Mouse (Mus musculus): Measurements from ENCODE around the gene Lclat1.

The Lclat1 gene

DNA sequence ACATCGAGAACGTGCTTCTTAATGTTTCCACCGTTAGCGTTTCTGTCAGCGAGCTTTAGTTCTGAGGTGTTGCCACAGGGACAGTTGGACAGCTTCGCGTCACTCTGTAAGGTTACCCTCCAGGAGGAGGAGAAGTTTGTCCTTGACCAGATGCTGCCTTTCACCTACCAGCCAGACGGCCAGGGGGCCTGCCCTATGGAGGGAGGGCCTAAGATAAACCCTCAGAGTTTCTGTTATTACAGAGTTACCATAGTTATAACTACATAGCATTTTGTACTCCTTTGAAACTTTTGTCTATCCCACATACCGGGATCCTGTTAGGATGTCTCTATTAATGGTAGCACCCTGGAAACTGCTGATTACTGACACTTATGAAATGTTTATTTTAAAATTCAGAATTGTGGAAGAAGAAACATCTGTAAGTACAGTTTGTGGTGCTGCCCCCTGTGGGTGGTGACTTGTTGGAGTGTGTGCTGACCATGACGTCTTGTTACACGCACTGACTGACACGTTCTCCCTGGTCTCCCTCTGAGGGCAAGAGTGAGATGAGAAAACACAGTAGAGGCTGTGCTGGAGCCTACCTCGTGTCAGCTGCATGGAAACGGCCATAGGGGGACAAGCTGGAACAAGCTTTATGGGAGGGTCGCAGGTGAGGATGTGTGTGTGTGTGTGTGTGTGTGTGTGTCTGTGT, 96.0 kb downstream of the Lclat1 start:
- DNase-seq, result peak; percentile 14 to 36

DNA sequence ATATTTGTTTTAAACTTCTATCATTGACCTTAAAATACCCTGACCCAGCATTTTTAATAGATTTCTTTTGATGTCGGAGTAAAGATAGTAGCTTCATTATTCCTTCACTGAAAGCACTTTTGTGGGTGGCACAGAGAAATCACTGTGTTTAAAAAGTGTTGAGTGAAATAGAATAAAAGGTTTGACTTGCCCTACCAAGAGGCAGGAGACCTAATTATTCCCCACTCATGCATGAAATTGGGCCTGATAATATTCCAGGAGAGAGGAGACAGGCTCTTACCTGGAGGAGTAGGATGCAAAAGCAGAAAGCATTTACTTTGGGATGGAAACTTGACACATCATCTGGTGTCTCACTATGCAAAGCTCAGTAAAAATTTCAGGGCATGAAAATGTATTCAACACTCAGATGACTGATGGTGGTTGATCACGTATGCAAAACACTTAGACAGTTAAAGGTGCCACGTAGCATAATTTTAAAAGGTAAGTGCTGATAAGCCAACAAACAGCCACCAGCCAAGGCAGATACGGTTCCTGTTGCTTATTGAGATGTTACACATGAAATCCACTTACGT, 103.3 kb downstream of the Lclat1 start:
- no peak for DNase-seq

DNA sequence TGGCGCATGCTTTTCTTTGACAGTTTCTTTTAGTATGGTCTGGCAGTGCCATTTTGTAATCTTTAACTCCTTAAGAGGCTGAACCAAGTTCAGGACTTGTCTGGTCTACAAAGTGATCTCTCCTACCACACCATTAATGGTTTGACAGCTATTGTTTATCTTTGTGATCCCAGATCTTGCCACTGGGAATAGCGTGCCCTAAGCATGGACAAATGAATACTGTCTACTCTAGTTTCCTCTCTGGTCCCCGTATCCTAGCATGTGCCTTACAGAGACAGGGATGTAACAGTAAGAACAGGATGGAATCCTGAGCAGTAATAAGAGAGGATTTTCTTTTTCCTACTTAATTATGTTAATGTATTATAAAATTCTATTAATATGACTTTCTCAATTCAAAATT, 105.0 kb downstream of the Lclat1 start:
- DNase-seq, result no peak

DNA sequence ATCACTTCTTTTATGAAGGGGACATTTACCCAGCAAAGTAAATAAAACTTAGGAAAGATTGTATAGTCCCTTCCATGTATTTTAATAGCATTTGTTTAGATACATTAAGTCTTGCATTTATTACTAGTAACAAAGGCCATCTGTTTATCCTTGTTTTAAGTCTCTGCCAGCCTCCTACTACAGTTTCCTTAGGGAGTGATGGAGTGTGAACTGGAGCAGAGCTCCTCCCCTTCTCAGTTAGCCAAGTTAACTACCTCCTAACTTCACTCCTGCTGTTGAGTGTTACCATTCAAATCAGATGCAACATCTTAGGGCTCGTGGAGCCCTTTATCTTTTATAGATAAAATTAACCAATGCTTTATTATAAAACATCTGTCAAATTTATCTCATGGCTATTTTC, 105.4 kb downstream of the Lclat1 start:
- no peak for DNase-seq

DNA sequence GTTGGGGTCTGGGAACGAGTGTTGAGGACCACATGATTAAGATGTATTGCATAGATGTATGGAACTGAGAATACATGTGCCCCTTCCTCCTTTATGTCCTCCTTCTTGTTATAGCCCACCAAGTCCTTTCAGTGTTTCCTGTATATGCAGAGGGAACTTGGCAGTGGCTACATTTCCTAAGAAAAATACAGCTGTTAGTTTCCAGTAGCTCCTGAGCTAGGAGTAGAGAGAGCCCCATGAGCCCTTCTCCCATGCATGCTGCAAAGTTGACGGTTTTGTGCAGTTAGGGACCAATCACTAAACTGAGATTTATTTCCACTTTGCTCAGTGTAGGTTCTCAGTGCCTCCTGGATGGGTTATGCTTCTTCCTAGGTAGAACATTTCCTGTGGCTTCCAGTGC, 105.9 kb downstream of the Lclat1 start:
- no peak for DNase-seq

DNA sequence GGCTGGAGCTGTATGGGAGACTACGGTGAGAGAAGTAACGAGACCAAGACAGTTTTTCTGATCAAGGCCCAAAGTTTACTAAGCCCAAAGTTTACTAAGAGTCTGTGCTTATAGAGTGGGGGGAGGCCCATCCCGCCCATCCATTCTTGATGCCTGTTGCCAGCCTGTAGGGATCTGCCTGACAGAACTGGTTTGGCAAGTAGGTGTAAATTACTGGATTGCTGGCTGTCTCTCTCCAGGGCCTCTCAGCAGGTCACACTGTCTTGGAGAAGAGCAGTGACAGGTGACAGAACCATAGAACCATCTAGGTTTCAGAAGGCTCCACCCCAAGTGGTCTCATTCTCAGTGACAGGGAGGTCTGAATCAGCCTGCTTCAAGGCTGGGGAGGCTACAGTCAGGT, 109.5 kb downstream of the Lclat1 start:
- no peak for DNase-seq

DNA sequence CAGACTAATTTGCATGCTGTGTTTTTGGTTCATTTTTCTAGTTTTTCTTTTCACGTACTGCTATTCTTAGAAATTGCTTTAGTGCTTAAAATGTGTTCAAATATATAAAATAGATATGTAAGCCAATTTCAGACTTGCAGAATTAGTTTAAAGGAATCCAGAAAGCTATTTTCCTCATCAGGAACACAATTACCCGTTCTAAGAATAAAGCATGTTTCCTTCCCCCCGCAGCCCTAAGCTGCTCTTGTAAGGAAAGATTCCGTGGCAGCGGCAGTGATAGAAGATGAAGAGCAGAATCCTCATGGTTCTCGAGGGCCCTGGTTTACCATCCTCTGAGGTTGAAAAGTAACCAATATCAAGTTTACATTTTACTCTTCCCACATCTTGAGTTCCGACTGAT, 113.0 kb downstream of the Lclat1 start:
- DNase-seq, result no peak

DNA sequence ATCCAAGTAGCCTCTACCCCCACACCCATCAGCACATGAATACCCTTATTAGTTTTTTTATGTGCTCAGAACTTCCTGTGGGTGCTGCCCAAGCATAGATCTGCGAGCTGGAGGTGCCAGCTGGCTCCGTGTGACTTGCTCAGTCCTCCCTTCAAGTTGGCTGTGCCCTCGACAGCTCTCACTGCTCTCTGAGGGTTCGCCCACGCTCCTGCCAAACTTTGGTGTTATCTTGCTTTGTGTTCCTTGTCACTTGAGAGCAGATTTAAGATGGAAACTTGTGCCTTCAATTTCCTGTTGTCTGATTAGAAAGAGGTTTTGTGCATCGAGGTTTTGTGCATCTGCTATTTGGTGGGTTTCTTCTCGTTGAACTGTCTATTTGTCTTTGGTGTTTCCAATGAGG, 114.3 kb downstream of the Lclat1 start:
- DNase-seq, result no peak

DNA sequence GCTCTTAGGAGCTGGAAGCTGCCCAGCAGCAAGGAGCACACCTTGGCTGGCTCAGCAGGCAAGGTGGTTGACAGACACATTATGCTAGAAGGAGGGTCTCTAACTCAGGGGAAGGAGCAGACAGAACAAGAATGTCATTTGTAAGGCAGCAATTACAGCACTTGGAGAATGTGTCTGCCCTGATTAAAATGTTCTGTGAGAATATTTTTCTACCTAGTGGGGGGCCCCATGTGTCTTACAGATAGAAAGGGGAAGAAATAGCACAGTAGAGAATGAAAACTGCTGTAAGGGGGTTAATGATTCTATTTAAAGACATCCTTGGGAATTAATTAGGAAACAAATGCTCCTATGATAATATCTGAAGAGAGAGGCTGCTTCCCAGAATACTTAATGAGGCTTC, 117.7 kb downstream of the Lclat1 start:
- DNase-seq, result no peak

DNA sequence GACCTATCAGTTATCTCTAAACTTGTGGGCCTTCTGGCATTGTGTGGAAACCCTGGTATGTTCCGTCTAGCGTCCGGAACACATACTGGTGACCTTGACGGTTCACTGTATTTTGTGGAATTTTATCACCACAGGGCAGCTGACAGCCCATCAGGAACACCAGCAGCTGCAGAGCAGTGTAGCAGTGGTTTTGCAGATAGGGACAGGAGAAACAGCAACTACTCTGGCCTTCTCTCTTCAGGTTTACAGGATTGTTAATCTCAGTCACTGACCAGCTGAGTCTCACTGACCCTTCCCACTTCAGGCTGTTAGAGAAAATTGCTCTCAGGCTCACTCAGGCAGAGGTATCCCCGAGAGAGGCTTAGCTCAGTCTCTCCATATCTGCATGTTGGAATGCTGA, 118.2 kb downstream of the Lclat1 start:
- DNase-seq, result peak in 1 of 2 experiments; percentile 46

DNA sequence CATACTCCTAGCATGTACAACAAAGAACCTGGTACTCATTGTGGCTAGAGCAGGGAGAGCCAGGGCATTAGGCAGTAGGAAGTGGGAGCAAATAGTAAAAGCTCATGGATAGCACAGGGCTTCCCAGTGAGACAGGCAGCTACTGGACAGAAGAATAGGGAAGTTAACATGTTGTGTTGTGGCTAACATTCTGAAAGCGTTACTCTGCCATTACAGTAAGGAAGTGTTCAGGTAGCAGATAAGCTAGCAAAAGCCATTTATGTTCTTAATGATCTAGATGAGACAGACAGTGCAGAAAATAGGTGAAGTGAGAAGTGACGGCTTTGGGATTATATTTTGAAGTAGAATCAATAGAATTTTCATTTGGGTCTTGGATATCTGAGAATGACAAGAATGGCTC, 118.8 kb downstream of the Lclat1 start:
- no peak for DNase-seq

DNA sequence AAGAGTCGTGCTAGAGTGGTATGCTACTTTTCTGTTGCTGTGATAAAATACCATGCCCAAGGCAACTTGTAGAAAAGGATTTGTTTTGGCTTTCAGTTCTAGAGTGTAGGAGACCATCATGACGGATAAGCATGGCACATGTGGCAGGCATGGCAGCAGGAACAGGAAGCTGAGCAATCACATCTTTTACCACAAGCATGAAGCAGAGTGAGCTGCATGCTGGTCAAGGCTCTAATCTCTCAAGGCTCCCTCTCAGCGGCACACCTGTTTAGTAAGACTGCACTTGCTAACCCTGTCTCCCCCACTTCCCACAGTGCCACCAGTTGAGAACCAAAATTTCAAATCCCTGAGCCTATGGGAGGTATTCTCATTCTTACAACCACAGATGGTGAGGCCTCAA, 119.6 kb downstream of the Lclat1 start:
- no peak for DNase-seq

DNA sequence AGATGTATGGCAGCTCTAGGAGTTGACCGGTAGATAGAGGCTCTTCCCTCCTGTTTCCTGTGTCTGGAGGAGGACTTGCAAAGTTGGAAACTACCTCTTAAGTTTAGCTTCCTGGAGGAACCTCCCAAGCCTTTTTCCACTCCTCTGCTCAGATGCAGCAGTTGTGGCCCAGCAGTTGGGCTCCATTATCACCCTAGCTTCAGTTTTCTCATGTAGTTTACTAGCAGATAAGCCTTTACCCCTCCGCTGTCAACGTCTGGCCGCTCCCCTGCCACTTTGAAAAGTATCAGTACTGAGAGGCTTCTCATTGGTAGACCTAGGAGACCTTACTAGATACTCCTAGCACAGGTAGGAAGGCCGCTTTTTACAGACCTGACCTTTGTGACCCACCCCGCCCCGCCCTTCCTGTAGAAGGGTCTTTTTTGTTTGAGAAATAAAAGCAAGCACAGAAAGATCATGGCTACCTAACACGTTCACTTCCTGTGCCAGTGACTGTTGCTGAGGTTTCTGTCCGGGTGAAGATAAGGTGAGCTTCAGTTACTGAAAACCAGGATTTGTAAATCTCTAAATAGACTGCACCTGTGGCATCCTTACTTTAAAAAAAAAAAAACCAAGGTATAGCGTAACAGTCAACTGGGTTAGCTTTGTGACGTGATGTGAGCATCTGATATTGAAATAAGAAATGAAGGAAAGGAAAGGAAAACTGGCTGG, 121.8 kb downstream of the Lclat1 start:
- no peak for DNase-seq

DNA sequence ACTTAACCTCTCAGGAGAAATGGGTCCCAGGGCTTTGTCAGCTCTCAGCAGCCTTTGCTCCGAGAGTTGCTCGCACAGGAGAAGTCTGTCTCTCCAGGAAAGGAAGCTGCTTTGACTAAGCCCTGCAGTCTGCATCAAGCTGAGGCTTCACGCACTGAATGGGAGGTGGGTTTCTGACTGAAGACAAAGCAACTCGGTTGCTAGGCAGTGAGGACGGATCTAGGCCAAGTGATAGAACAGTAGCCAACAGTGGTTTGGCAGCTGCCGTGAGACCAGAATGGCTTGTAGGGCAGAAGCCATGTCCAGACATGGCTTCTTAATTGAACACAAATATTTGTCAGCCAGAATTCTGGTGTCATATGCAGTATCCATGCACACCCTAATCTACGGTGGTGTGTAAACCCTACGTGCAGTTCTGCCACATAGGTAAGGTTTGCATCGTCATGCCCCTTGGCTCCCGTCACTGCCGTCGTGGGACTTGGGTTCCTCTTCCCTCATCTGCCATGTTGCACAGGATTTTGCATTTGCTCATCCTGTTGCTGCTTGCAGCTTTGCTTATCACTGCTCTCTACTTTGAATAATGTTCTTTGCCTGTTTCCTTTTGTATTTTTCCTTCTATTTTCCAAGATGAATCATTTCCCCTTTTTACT, 122.7 kb downstream of the Lclat1 start:
- DNase-seq, result no peak

DNA sequence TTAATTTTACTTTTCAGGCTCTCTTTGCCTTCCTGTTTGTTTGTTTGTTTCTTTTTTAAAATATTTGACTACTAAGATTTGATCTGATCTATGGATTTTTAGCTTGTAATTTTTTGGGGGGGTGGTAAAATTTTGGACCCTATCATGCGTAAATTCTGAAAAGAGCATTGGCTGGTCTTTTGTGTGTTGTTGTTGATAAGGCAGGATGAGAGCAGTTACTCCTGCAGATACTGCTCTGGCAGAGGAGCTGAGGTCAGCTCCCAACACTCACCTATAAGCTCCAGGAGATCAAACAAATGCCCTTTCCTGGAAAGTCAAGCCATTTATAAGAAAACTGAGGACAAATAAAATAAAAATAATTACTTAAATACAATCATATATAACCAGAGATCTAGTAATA, 123.6 kb downstream of the Lclat1 start:
- DNase-seq, result no peak

DNA sequence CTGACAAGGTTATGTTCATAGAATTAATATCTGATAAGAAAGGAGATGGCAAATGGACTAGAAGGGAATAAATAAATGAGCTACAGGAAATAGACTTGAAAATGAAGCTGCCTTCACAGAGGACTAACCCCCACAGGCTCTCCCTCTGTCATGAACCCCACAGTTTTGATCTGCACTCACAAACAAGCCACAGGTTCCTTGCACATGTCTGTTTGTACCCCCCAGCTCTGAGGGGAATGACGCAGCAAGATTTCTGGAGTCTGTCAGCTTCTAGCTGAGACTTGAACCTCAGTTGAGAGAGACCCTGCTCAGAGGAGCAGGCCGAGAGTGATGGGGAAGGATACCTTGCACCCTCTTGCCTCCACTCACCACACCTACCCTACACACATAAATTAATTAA, 124.8 kb downstream of the Lclat1 start:
- no peak for DNase-seq

DNA sequence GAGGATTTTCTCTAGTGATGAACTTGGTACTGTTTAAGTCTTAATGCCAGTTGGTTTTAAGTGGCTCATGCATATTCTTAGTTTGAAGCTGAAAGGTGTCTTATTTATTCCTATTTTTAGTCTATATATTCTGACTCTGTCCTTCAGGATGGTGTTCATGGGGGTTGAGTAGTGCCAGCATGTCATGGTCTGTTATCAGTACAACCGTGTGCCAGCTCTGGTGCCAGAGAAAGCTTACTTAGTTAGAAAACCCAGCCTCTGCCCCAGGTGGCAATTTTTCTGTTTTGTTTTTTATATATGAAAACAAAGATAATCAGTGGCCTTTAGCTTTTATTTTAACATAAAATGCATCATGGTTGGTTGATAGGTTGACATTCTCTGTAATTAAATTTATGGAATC, 126.2 kb downstream of the Lclat1 start:
- DNase-seq, result no peak

DNA sequence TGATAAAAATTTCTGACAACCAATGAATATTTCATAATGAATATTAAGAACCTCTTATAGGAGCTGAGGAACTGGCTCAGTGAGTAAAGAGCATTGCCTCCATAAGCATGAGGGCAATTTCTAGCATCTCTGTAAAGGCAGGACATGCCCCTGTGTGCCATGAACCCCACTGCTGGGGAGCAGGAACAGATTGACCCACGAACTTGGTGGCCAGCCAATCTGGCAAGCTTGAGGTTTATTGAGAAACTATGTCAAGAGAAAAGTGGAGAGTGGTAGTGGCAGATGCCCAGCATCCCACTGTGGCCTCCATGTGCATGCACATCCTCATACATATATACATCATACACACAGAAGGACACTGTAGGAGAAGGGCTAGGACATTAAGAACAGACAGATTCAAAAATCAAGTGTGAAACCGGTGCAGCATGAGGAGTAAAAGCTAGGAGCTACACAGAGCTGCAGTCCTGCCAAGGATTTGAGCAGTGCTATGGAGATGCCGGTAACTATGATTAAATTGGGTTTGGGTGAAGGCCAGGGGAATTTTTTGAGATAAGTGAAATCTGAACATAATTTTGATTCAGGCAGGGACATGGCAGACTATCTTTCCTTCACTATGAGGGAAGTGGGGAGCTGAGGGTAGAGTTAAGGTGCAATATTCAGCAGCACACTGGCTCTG, 129.5 kb downstream of the Lclat1 start:
- no peak for DNase-seq

DNA sequence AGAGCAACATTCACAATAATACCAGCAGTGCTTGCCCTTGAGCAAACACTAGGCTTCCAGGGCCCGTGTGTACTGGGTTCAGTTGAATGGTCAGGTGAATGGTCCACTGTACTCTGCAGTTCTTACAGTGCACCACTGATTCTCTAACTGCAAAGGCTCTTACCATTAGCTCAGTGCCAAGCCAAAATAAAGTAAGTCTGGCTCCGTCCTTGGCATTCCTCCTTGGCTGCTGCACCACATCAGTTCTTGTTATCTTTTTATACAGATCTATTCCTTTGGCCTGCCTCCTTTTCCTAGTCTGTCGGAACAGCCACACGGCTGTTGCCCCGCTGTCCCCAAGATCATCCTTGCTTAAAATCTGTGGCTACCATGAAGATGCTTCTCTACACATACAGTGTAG, 130.7 kb downstream of the Lclat1 start:
- DNase-seq, result no peak

DNA sequence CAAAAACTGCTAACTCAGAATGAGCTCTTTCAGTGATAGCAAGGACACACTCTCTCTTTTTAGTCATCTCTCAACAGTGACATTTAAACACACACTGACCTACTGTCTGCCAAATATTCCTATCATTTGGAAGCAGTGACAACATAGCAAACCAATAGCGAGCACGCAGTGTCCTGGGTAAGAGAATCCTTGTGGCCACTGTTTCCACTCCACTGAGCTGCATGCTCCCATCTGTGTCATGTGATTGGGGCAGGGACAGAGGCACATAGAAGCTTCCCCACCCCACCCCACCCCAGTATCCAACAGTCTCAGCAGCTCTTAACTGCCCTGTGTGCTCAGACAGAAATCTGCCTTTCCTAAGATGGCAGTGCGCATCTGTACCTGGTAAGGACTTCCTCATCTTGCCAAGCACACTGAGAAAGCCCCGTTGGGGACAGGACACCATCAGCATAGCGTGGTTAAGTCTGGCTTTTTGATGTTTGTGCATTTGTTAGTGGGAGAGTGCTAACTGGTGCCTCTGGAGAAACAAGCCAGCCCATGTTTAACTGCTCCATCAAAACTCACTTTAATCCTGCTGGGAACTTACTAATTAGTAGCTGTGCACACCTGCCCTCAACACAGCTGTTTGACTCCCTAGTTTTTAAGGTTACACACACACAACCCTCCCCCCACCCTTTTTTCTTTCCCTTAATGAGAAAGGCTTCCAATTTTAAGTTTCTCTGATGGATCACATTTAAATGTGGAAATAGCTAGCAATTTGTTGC, 133.5 kb downstream of the Lclat1 start:
- DNase-seq, result no peak

DNA sequence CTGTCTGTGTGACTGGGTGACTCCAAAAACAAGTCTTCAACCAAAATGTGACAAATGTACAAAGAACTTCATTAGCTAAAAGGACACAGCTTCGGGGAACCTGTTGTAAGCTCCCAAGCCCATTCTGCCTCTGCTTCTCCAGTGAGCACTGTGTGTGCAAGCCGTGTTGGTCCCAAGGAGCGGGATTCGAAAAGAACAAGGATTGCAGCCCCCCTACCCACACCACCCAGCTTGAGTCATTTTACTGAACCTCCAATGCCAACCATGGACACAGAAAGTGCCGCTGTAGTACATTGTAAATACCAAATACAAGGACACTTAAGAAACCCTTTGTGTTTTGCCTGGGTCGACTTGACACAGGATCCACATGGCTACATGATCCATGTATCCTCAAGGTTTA, 135.9 kb downstream of the Lclat1 start:
- no peak for DNase-seq

DNA sequence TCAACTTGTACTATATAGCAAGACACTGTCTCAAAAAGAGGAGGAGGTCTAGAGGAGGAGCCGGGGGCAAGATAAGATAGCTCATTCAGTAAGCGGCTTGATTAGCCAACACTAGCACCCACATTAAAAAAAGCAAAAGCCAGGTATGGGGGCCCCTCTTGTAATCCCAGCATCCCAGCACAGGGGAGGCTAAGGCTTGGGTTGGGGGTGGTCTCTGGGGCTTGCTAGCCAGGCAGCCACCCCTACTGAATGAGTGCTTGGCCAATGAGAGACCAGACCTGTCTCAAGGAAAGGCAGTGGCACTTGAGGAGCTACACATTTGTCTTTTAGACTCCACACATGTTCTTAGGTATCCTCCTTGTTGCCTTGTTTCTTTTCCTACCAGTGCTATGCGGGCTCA, 136.8 kb downstream of the Lclat1 start:
- no peak for DNase-seq
